Mouse (Mus musculus): ENCODE measurements around the gene Gps2.

DNA sequence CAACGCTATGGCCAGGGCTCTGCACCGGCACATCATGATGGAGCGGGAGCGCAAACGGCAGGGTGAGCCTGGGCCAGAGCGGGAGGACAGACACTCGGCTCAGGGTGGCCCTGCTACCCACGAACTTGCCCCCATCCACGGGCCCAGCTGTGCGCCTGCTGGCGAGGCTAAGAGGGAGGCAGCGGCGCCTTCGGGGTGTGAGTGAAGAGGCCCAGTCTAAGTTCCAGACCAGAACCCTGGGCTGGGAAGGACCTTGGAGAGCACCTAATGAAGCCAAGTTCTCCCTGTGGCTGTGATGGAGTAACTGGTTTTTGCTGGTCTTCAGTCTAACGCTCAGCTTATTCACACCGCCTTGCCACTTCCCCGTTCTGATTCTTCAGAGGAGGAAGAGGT lies 680 bp downstream of the Gps2 start:
- TF ChIP-seq CHD1 (IDR thresholded peaks at IDR 0.05; ENCODE audit: low read depth, low read length) = no peak
- TF ChIP-seq MEF2A (IDR thresholded peaks at IDR 0.05; ENCODE audit: extremely low read depth, insufficient replicate concordance, low read depth, low read length, poor library complexity, severe bottlenecking) = no peak
- TF ChIP-seq MAZ (IDR thresholded peaks at IDR 0.05; ENCODE audit: low read depth, low read length) = no peak
- no peak for TF ChIP-seq POLR2AphosphoS2 (IDR thresholded peaks at IDR 0.05; ENCODE audit: low read length)
- no peak for TF ChIP-seq POLR2A (IDR thresholded peaks at IDR 0.05; ENCODE audit: control insufficient read depth in 1 of 2, insufficient read depth in 1 of 2, low read depth in 1 of 2, low read length in 2 of 2, poor library complexity in 1 of 2)
- TF ChIP-seq E2F4 (IDR thresholded peaks at IDR 0.05; ENCODE audit: borderline replicate concordance, low read depth, low read length) = no peak
- no peak for TF ChIP-seq TBP (IDR thresholded peaks at IDR 0.05; ENCODE audit: low read depth, low read length)
- TF ChIP-seq MAX (IDR thresholded peaks at IDR 0.05; ENCODE audit: low read length) = no peak
- no peak for TF ChIP-seq RAD21 (IDR thresholded peaks at IDR 0.05; ENCODE audit: low read depth, low read length)
- peak; percentile 76; the same call in 1 of the 2 replicates for TF ChIP-seq SIN3A (IDR thresholded peaks at IDR 0.05; ENCODE audit: low read length)
- no peak for TF ChIP-seq CTCF (IDR thresholded peaks at IDR 0.05 in 2 of 3, conservative IDR thresholded peaks at IDR 0.05 in 1 of 3; ENCODE audit: control insufficient read depth in 1 of 3, insufficient read depth in 1 of 3, low read depth in 2 of 3, low read length in 3 of 3, poor library complexity in 1 of 3, severe bottlenecking in 1 of 3)
- no peak for TF ChIP-seq ZKSCAN1 (IDR thresholded peaks at IDR 0.05; ENCODE audit: low read depth, low read length)
- TF ChIP-seq HCFC1 (IDR thresholded peaks at IDR 0.05; ENCODE audit: low read depth, low read length) = no peak

All from MEL (cell line).